Mouse (Mus musculus): ENCODE results near the gene Ascl5. TPM values are rescaled to one million over a fixed set of nuclear protein-coding genes. Genes with fewer than 3 reads are reported as not detected.
A peak's percentile ranks its signal among the peaks of the same experiment; 100 is the strongest.

The Ascl5 gene
- not detected in 2 replicates for polyA plus RNA-seq (2014; fragmentation: Nextera tagmentation; extraction: Ambion mirVana)

DNA sequence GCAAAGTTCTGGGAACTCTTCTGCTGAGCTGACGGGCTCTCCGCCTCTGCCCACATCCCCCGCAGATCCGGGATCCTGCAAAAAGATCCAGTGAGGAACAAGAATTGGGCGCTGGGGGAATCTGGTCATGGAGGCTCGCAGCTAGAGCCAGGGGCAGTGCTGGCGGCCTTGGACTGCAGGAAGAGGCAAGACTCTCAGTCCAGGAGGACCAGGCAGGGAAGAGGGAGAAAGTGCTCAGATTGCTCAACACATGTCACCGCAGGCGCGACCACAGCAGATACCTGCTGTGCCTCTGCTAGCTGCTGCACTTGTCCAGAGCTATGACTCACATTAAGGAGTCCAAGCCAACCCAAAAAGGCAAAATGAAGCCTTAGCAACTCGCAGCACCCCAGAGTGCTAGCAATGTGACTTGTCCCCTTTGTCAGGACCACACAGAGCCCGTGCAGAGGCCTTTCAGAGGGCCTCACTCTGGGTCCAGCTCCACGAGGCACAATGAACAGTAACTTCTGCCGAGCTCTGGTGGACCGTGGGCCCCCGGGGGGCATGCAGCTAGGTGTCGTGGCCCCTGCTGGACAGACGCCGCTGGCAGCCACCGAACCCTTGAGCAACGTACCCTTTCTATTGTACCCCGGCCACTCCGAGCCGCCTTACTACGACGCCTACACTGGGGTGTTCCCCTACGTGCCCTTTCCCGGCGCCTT, at the start of gene Ascl5:
Gene Ascl5, plus strand, starts transcription at position 493 of the 701 bp plus-strand sequence.
- ATAC-seq (ENCODE audit: low FRiP score) (peak; percentile 38), DNase-seq (ENCODE audit: low spot score) (peak; percentile 52)
- H3K4me3 ChIP-seq (ENCODE audit: low read depth, low read length), result peak within 1 kb of the TSS; percentile 25
- 16% methylated on average over 28 of the region's 29 CpGs for WGBS
- H3K9ac ChIP-seq (ENCODE audit: low read depth, low read length), result 0 out of 2 replicates have a peak within 1 kb of the TSS, but pooled peaks have one; percentile 29
- no peaks in the 10 kb centered on the region for H3K36me3 ChIP-seq (ENCODE audit: control insufficient read depth, insufficient read depth, low read length)
- H3K27me3 ChIP-seq (ENCODE audit: control insufficient read depth, insufficient read depth, low read length), result peaks cover 29% of the 10 kb centered on the region
- no peaks in the 10 kb centered on the region; the same call in 1 of the 2 replicates for H3K4me1 ChIP-seq (replicated peaks; ENCODE audit: control insufficient read depth, insufficient read depth, low read length)
- no peak within 1 kb of the TSS for H3K27ac ChIP-seq (ENCODE audit: low read depth, low read length)
- peak within 1 kb of the TSS; percentile 47 for H3K4me2 ChIP-seq (replicated peaks; ENCODE audit: low read depth, low read length)
- H3K9me3 ChIP-seq (ENCODE audit: control insufficient read depth, low read length), result no peaks in the 10 kb centered on the region

DNA sequence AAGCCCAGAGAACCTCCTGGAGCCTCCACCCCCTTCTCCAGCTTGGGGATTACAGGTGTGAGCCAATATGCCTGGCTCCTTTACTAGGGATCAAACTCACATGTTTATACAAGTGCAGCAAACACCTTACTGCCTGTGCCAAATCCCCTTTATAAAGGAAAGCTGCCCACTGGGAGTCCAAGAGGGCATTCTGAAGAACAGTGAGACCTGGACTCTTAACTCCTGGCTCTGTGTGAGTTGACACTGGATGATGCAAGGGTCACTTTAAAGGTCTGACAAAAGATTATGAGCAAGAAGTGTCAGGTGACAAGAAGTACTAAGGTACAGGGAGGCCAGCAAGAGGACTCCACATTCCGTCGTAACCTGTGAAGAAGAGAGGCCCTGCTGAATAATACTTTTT, 49.2 kb upstream of the Ascl5 start:
- Histone ChIP-seq H3K4me2 (replicated peaks; ENCODE audit: low read depth, low read length) (no peak overlapping the region), H3K27ac (ENCODE audit: low read depth, low read length) (no peak overlapping the region), H3K9ac (ENCODE audit: low read depth, low read length) (no peak overlapping the region), H3K4me1 (replicated peaks; ENCODE audit: control insufficient read depth, insufficient read depth, low read length) (no peaks in the 10 kb centered on the region), H3K9me3 (ENCODE audit: control insufficient read depth, low read length) (no peaks in the 10 kb centered on the region), H3K36me3 (ENCODE audit: control insufficient read depth, insufficient read depth, low read length) (no peaks in the 10 kb centered on the region), H3K27me3 (ENCODE audit: control insufficient read depth, insufficient read depth, low read length) (no peaks in the 10 kb centered on the region), H3K4me3 (ENCODE audit: low read depth, low read length) (no peak overlapping the region)
- whole genome bisulfite sequencing, result 94% methylated on average over 2 of the region's 2 CpGs
- DNase-seq (ENCODE audit: low spot score) (no peak), ATAC-seq (ENCODE audit: low FRiP score) (no peak)

DNA sequence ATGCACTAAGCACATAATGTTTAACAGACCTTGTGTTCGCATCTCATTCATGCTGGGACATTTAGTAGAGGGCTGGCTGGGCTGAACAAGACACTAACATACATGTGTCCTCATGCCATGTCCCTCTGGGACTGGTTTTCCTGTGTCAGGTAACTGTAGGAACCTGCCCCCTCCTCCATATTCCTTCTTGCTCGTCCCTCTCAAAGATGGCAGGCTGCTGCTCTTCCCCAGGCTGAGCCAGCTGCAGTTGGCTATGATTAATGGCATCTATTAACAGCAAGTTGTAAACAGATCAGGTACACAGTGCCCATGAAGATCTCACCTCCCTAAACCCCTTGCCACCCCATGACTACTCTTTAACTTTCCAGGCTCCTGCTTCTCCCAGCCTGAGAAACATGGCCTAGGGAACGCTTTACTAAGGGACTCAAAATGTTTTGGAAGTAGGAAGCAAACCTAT, 44.3 kb upstream of the Ascl5 start, which contains the start of gene Igfn1:
Gene Igfn1, minus strand, starts transcription at position 51 of the 457 bp plus-strand sequence.
- 74% methylated on average over 3 of the region's 3 CpGs for WGBS
- no peak within 1 kb of the TSS for H3K9ac ChIP-seq (ENCODE audit: low read depth, low read length)
- no peak for ATAC-seq (ENCODE audit: low FRiP score)
- no peak within 1 kb of the TSS for H3K27ac ChIP-seq (ENCODE audit: low read depth, low read length)
- no peaks in the 10 kb centered on the region; the same call in 1 of the 2 replicates for H3K27me3 ChIP-seq (ENCODE audit: control insufficient read depth, insufficient read depth, low read length)
- no peaks in the 10 kb centered on the region; the same call in 1 of the 2 replicates for H3K4me1 ChIP-seq (replicated peaks; ENCODE audit: control insufficient read depth, insufficient read depth, low read length)
- H3K36me3 ChIP-seq (ENCODE audit: control insufficient read depth, insufficient read depth, low read length), result no peaks in the 10 kb centered on the region
- peak within 1 kb of the TSS; percentile 82; the same call in 1 of the 2 replicates for H3K4me2 ChIP-seq (replicated peaks; ENCODE audit: low read depth, low read length)
- DNase-seq (ENCODE audit: low spot score), result no peak
- H3K4me3 ChIP-seq (ENCODE audit: low read depth, low read length), result no peak within 1 kb of the TSS
- H3K9me3 ChIP-seq (ENCODE audit: control insufficient read depth, low read length), result no peaks in the 10 kb centered on the region

DNA sequence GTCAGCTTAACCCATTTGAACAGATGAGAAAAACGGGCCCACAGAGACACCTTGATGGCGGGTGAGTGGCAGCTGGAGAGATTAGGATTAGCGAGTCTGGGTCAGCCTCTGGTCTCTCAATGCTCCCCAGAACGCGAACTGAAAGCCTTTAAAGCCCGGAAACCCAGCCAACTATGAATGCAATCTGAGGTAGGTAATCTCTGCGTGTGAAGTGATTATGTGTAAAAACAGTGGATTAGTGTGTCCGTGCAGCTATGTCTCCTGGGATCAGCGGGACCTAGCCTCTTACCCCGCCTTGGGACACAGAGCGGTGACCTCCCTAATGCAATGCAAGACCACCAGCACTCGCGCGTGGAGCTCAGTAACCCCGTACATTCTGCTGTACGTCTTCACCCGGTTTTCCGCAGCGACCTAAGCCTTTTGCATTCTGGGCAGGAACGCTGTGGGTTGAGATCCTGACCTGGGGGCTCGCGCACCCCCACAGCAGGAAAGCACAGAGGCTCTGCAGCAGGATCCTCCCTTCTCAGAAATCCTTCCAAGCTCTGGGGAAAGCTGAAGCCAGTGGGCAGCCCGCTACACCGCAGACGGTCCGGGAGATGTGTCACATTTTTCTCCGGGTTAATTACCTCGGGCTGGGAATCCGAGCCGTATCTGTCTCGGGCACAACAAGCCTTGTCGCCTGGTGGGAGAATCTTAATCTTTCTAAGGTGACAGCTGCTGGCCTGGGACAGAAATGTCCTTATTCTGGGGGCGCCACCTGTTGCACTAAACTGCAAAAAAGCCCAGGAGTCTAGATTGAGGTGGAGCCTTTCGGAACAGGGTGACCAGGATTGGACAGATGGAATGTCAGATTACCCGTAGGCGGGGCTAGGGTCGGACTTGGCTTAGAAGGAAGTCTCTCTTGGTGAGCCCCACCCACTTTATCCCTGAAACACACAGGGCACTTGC, 43.1 kb upstream of the Ascl5 start, which contains the start of gene Tmem9:
Gene Tmem9, plus strand, starts transcription at position 940 of the 948 bp plus-strand sequence.
- Histone ChIP-seq H3K36me3 (ENCODE audit: control insufficient read depth, insufficient read depth, low read length) (no peaks in the 10 kb centered on the region), H3K4me2 (replicated peaks; ENCODE audit: low read depth, low read length) (peak within 1 kb of the TSS; percentile 82), H3K27ac (ENCODE audit: low read depth, low read length) (no peak within 1 kb of the TSS), H3K4me1 (replicated peaks; ENCODE audit: control insufficient read depth, insufficient read depth, low read length) (no peaks in the 10 kb centered on the region; the same call in 1 of the 2 replicates), H3K9ac (ENCODE audit: low read depth, low read length) (no peak within 1 kb of the TSS), H3K27me3 (ENCODE audit: control insufficient read depth, insufficient read depth, low read length) (no peaks in the 10 kb centered on the region; the same call in 1 of the 2 replicates), H3K4me3 (ENCODE audit: low read depth, low read length) (peak within 1 kb of the TSS; percentile 29), H3K9me3 (ENCODE audit: control insufficient read depth, low read length) (no peaks in the 10 kb centered on the region)
- DNase-seq (ENCODE audit: low spot score), result peak; percentile 75
- ATAC-seq (ENCODE audit: low FRiP score), result peak; percentile 91
- 4% methylated on average over 37 of the region's 37 CpGs for WGBS

DNA sequence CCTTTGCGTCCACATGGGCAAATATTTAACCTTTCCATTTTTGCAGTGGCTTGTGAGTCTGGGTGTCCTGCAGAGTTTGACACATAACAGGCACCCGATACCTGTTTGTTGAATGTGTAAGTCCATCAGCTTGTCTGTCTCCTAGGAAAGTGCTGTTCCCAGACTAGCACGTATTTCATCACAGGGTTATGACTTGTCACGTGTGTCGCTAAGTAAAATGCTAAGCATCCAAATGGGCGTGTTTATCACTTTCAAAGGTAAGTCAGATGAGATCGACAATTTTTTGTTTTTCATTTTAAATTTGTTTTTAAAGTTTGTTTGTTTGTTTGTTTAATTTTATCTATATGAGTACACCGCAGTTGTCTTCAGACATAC, 42.5 kb upstream of the Ascl5 start:
- Histone ChIP-seq H3K9ac (ENCODE audit: low read depth, low read length) (no peak overlapping the region), H3K4me2 (replicated peaks; ENCODE audit: low read depth, low read length) (peak overlapping the region; percentile 82), H3K27ac (ENCODE audit: low read depth, low read length) (no peak overlapping the region), H3K4me1 (replicated peaks; ENCODE audit: control insufficient read depth, insufficient read depth, low read length) (no peaks in the 10 kb centered on the region; the same call in 1 of the 2 replicates), H3K36me3 (ENCODE audit: control insufficient read depth, insufficient read depth, low read length) (no peaks in the 10 kb centered on the region), H3K27me3 (ENCODE audit: control insufficient read depth, insufficient read depth, low read length) (no peaks in the 10 kb centered on the region; the same call in 1 of the 2 replicates), H3K9me3 (ENCODE audit: control insufficient read depth, low read length) (no peaks in the 10 kb centered on the region), H3K4me3 (ENCODE audit: low read depth, low read length) (peak overlapping the region; percentile 29)
- DNase-seq (ENCODE audit: low spot score) (no peak), ATAC-seq (ENCODE audit: low FRiP score) (peak; percentile 17; the same call in 1 of the 2 replicates)
- WGBS, result 21% methylated on average over 8 of the region's 8 CpGs

DNA sequence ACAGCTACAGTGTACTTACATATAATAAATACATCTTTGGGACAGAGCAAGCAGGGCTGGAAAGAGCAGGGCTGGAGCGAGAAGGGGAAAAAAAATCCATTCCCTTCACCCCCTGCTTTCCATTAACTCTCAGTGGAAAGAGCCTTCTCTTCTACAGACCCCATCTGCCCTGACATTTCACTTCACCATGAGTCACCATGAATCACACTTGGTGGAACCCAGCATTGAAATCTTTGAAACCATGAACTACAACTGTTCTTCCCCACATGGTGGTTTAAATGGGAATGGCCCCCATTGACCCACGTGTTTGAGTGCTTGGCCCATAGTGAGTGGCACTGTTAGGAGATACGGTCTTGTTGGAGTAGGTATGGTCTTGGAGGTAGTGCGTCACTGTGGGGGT, 40.4 kb upstream of the Ascl5 start:
- ATAC-seq (ENCODE audit: low FRiP score) (no peak), DNase-seq (ENCODE audit: low spot score) (no peak)
- no peaks in the 10 kb centered on the region for H3K36me3 ChIP-seq (ENCODE audit: control insufficient read depth, insufficient read depth, low read length)
- H3K4me2 ChIP-seq (replicated peaks; ENCODE audit: low read depth, low read length), result no peak overlapping the region
- H3K4me3 ChIP-seq (ENCODE audit: low read depth, low read length), result no peak overlapping the region
- no peak overlapping the region for H3K27ac ChIP-seq (ENCODE audit: low read depth, low read length)
- H3K9me3 ChIP-seq (ENCODE audit: control insufficient read depth, low read length), result no peaks in the 10 kb centered on the region
- no peaks in the 10 kb centered on the region; the same call in 1 of the 2 replicates for H3K27me3 ChIP-seq (ENCODE audit: control insufficient read depth, insufficient read depth, low read length)
- 94% methylated on average over 4 of the region's 4 CpGs for WGBS
- no peaks in the 10 kb centered on the region; the same call in 1 of the 2 replicates for H3K4me1 ChIP-seq (replicated peaks; ENCODE audit: control insufficient read depth, insufficient read depth, low read length)
- H3K9ac ChIP-seq (ENCODE audit: low read depth, low read length), result no peak overlapping the region

DNA sequence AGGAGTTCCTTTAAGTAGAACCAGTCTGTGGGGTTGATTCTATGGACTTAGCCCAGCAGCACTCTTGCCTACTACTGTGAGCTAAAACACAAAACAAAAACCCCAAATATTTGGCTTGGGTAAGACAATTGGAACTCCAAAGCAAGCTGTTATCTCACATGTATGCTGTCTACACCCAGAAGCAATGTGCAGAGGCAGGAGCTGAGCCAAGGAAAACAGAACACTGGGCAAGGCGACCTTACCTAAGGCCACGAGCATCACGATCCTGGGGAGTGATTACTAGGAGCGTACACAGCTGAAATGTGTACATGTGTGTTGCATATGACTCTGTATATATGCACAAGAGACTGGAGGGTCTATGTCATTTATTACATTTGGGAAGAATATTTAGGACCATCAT, 37.1 kb upstream of the Ascl5 start:
- H3K27me3 ChIP-seq (ENCODE audit: control insufficient read depth, insufficient read depth, low read length), result no peaks in the 10 kb centered on the region
- H3K36me3 ChIP-seq (ENCODE audit: control insufficient read depth, insufficient read depth, low read length), result no peaks in the 10 kb centered on the region
- no peaks in the 10 kb centered on the region for H3K4me1 ChIP-seq (replicated peaks; ENCODE audit: control insufficient read depth, insufficient read depth, low read length)
- no peak overlapping the region for H3K9ac ChIP-seq (ENCODE audit: low read depth, low read length)
- H3K4me2 ChIP-seq (replicated peaks; ENCODE audit: low read depth, low read length), result no peak overlapping the region
- H3K27ac ChIP-seq (ENCODE audit: low read depth, low read length), result no peak overlapping the region
- ATAC-seq (ENCODE audit: low FRiP score) (no peak), DNase-seq (ENCODE audit: low spot score) (no peak)
- WGBS, result 84% methylated on average over 4 of the region's 4 CpGs
- no peak overlapping the region for H3K4me3 ChIP-seq (ENCODE audit: low read depth, low read length)
- H3K9me3 ChIP-seq (ENCODE audit: control insufficient read depth, low read length), result no peaks in the 10 kb centered on the region

DNA sequence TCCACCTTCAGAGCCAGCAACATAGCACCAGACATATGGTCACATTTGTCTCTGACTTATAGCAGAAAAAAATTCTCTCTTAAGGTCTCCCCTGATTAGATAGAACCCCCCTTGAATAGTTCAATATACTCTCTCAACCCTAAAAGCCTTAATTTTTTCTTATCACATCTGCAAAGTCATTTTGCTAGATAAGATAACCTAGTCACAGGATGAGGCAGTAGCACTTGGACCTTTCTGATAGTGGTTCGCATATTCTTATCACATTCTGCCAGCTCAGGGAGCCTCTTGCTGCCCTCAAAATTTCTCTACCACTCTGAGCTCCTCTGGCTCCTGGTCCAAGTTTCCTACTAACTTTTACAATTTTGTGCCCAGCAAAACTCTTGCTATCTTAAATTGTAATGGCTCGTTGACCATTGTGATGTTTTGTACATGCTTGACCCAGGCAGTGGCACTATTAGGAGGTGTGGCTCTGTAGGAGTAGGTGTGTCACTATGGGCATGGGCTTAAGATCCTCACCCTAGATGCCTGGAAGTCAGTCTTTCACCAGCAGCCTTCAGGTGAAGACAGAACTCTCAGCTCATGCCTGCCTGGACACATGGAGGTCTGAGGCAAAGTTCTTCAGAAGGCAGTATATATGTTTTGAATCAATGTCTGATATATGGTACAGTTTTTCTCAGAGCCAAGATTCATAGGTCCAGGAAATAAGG, 35.7 kb upstream of the Ascl5 start:
- DNase-seq (ENCODE audit: low spot score), result no peak
- no peak overlapping the region for H3K4me2 ChIP-seq (replicated peaks; ENCODE audit: low read depth, low read length)
- no peak for ATAC-seq (ENCODE audit: low FRiP score)
- H3K36me3 ChIP-seq (ENCODE audit: control insufficient read depth, insufficient read depth, low read length), result no peaks in the 10 kb centered on the region
- 77% methylated on average over 2 of the region's 2 CpGs for WGBS
- no peaks in the 10 kb centered on the region for H3K27me3 ChIP-seq (ENCODE audit: control insufficient read depth, insufficient read depth, low read length)
- no peak overlapping the region for H3K9ac ChIP-seq (ENCODE audit: low read depth, low read length)
- H3K4me3 ChIP-seq (ENCODE audit: low read depth, low read length), result no peak overlapping the region
- H3K4me1 ChIP-seq (replicated peaks; ENCODE audit: control insufficient read depth, insufficient read depth, low read length), result no peaks in the 10 kb centered on the region
- no peaks in the 10 kb centered on the region for H3K9me3 ChIP-seq (ENCODE audit: control insufficient read depth, low read length)
- H3K27ac ChIP-seq (ENCODE audit: low read depth, low read length), result no peak overlapping the region
